Mouse (Mus musculus) thymus, adult 2 months (tissue): Measurements from ENCODE around the gene Mpp4.

ENCODE experiments used
- CTCF ChIP-seq: fragments of 200-500 bp; IDR thresholded peaks from 2 replicates; pipeline ENCODE4 v1.5.1; 2012; ENCODE audit warnings: mild to moderate bottlenecking, control low read depth, low read length, moderate library complexity, borderline replicate concordance; ENCODE audit not compliant: control insufficient read depth, poor library complexity, insufficient read depth; ENCODE audit errors: extremely low read depth
- POLR2A ChIP-seq: fragments of 200-500 bp; IDR thresholded peaks from 2 replicates; pipeline ENCODE4 v1.6.1; 2012; ENCODE audit warnings: mild to moderate bottlenecking, low read length, control low read depth, moderate library complexity; ENCODE audit not compliant: control insufficient read depth, poor library complexity, insufficient read depth; ENCODE audit errors: extremely low read depth

DNA sequence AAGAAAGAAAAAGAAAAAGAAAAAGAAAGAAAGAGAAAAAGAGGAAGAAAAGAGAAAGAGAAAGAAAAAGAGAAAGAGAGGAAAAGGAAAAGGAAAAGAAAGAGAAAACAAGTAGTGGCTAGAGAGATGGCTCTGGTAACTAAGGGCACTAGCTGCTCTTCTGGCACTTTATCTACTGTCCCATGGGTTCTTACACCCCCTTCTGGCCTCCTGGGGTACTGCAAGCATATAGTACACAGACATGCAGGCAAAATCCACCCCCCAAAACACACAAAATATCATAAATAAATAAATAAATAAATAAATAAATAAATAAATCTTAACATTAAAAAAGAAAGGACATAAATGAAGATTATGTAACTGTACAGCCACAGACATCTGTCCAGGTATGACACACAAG, 20.4 kb downstream of the Mpp4 start:
- no peak for TF ChIP-seq CTCF
- no peak for TF ChIP-seq POLR2A
